Mouse (Mus musculus): ENCODE results near the gene Kcnq2.

DNA sequence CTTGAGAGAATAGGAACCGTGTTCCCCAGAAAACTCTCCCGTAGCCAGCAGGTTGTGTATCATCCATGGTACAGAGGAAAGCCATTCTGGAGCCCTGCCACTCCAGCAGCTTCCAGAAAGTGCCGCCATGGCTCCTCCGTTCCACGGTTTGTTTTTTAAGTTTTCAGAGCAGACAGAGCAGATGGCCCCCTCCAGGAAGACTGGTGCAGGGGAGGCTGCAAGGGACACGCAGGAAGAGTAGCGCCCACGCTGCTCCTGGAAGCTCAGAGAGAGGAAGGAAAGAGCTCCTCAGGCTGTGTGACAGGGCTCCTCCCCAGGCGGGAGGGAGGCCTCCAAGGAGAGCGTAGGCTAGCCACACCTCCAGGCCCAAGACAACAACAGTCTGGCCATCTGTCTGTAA, 15.1 kb downstream of the Kcnq2 start:
- TF ChIP-seq EP300 (IDR thresholded peaks at IDR 0.05; ENCODE audit: insufficient read depth, low read depth, low read length) (no peak), CTCF (IDR thresholded peaks at IDR 0.05) (no peak), POLR2A (IDR thresholded peaks at IDR 0.05; ENCODE audit: insufficient read depth, low read depth, low read length) (no peak)
